Mouse (Mus musculus): ENCODE results near the gene Gm10974.

- TF ChIP-seq POLR2A (IDR thresholded peaks at IDR 0.05; ENCODE audit: extremely low read depth, insufficient read depth, low read length) (no peak), CTCF (IDR thresholded peaks at IDR 0.05; ENCODE audit: low read depth, low read length) (no peak)
Measured at GRCm38 (mm10) chr7:66369934-66370445, 4.3 kb downstream of the Gm10974 start.
